Mouse (Mus musculus): ENCODE results near the gene Ston1. TPM values are rescaled to one million over a fixed set of nuclear protein-coding genes. Genes with fewer than 3 reads are reported as not detected.

The Ston1 gene
- total RNA-seq, 2 experiments from 2014 or later: not detected

DNA sequence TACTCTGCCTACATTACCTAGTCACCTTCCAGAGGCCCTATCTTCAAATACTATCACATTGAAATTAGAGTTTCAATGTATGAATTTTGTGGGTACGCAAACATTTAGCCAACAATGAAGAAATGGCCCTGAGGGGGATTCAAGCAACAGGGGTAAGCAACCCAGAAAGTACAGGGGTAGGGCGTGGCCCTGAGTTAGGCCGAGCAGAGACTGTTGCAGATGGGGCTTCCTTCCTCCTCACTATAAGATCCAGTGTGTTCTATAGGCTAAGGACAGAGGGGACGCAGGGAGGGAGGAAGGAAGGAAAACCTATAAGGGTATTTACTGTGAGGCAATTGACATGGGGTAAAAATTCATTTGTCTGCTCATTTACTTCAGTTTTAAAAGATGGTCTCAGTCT is 26.9 kb downstream of the Ston1 start:
- ATAC-seq (ENCODE audit: poor library complexity, severe bottlenecking): no peak

GRCm38 (mm10) chr17:88625350-88625749 is 27.9 kb downstream of the Ston1 start:
- ATAC-seq (ENCODE audit: poor library complexity, severe bottlenecking): no peak

DNA sequence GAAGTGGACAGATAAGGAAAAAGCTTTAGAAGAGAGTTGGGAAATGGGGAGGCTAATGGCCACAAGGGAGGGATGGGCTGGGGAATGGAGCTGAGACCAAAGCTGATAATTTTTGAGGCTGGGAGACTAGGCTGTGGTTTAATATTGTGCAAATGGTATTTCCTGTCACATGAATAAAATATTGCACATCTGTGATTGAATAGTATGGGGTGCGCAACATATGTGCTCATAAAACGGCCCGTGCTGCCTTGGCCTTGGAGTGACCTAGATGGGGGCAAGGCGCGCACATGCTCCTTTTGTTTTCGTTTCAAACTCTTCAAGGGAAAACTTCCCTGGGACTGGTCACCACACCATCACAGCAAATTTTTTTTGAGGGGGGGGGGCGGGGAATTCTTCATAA is 28.4 kb downstream of the Ston1 start:
- ATAC-seq (ENCODE audit: poor library complexity, severe bottlenecking): no peak

DNA sequence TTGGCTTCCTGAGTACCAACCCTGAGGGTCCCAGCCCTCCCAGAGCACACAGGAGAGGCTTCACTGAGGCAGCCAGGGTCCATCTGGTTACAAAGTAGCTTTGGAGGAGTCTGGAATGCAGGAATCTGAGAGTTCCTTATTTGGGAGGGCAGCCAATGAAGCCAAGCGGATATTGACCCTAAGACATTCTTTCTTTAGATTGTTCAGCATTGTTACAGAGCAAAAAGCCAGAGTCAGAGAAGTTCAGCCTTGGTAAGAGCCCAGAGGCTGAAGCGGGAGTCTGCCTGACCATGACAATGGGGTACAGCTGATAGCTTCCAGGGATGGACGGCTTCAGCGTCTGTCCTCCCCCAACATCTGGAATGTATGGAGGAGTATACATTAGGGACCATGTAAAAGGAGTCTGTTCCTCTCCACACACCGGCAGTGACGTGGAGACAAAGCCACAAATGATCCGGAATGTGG is 28.9 kb downstream of the Ston1 start:
- no peak for ATAC-seq (ENCODE audit: poor library complexity, severe bottlenecking)

DNA sequence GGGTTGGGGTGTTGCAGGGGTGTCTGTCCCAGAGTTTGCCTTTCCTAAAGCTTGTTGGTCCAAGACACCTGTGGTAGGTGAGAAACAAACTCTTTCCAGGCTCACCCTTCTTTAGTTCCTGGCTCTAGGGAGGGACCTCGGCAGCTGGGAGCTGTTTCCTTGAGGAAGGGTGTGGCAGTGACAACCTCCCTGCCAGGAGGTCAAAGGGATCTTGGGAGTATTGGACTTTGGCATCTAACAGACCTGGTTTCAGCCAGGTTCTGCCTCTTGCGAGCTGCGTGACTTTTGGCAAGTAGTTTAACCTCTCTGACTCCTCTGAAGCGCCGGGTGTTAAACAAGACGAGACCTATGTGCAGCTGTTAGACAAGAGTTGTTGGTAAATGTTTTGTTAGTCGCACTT is 29.7 kb downstream of the Ston1 start:
- ATAC-seq (ENCODE audit: poor library complexity, severe bottlenecking): no peak

- ATAC-seq (ENCODE audit: poor library complexity, severe bottlenecking): no peak
Measured at GRCm38 (mm10) chr17:88628676-88629380, 31.3 kb downstream of the Ston1 start.

DNA sequence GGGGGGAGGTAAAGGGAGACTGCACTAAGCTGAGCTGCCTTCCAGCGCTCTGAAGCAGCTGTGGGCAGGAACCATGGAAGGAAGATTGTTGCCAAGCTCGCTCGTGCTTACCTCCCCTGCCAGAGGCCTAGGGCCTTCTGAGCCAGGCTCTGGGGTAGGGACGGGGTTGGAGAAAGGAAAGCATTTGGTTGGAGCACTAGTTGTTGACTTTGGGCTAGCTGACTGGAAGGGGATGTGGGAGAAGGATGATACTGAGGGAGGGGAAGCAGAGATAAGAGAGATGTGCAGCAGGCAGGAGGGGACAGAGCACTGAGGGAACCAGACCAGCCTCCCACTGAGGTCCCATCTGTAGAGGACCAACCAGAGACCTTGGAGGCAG is 31.9 kb downstream of the Ston1 start:
- no peak for ATAC-seq (ENCODE audit: poor library complexity, severe bottlenecking)

- no peak for ATAC-seq (ENCODE audit: poor library complexity, severe bottlenecking)
Measured at GRCm38 (mm10) chr17:88629931-88630553, 32.6 kb downstream of the Ston1 start.

DNA sequence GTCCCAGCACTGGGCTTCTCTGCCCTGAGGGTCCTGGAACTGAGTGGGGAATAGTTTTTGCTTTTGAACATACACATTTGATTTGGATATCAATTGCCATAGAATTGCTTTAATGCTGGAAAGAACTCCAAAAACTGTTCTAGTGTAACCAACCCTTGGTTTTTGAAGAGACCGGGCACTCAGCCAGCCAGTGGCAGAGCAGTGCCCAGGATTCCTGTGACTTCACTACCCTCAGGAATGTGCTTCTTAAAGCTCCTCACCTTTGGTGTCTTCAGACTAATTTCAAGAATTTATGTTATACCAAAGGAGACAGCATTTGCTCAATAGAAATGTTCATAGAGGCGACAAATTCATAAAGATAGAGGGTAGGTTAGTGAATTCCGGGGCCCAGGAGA is 33.1 kb downstream of the Ston1 start:
- ATAC-seq (ENCODE audit: poor library complexity, severe bottlenecking): no peak

DNA sequence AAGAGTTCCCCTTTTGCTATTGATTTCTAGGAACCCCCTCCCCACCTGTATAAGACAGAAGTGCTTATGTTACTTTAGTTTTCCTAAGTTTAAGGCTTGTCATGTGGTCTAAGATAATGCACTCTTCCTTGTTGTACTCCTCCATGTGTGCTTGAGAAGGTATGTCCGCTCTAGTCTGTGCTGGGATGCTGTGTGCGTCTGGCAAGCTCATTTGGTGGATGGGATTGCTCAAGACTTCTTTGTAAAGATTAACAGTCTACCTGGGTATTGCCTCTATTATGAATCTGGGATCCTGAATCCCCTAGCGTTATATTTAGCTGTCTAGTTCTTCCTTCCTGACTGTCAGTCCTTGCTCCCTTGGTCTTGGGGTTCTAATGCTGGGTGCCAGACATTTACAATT is 35.1 kb downstream of the Ston1 start:
- no peak for ATAC-seq (ENCODE audit: poor library complexity, severe bottlenecking)

- no peak for ATAC-seq (ENCODE audit: poor library complexity, severe bottlenecking)
Measured at GRCm38 (mm10) chr17:88636076-88636475, 38.6 kb downstream of the Ston1 start.

GRCm38 (mm10) chr17:88636587-88636986 is 39.1 kb downstream of the Ston1 start:
- no peak for ATAC-seq (ENCODE audit: poor library complexity, severe bottlenecking)

- peak; percentile 84 for ATAC-seq (ENCODE audit: poor library complexity, severe bottlenecking)
Measured at GRCm38 (mm10) chr17:88641012-88641411, 43.5 kb downstream of the Ston1 start.

GRCm38 (mm10) chr17:88641836-88642235 is 44.4 kb downstream of the Ston1 start:
- no peak for ATAC-seq (ENCODE audit: poor library complexity, severe bottlenecking)

GRCm38 (mm10) chr17:88644876-88645275 is 47.4 kb downstream of the Ston1 start:
- no peak for ATAC-seq (ENCODE audit: poor library complexity, severe bottlenecking)

- ATAC-seq (ENCODE audit: poor library complexity, severe bottlenecking): no peak
Measured at GRCm38 (mm10) chr17:88645299-88645698, 47.8 kb downstream of the Ston1 start.

DNA sequence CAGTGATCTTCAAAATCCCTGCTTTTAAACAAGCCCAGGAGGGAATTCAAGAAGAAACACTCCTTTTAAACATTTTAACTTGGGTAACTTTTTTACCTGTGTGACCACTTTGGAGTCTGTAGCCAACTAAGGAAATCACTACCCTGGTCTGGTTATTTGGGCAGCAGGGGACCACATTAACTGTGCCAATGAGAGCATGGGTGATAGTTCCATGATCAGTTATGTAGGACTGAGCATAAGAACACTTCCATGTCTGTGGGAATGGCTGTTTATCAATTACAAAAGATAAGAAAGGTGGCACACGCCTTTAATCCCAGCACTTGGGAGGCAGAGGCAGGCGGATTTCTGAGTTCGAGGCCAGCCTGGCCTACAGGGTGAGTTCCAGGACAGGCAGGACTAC is 49.7 kb downstream of the Ston1 start:
- ATAC-seq (ENCODE audit: poor library complexity, severe bottlenecking): no peak

DNA sequence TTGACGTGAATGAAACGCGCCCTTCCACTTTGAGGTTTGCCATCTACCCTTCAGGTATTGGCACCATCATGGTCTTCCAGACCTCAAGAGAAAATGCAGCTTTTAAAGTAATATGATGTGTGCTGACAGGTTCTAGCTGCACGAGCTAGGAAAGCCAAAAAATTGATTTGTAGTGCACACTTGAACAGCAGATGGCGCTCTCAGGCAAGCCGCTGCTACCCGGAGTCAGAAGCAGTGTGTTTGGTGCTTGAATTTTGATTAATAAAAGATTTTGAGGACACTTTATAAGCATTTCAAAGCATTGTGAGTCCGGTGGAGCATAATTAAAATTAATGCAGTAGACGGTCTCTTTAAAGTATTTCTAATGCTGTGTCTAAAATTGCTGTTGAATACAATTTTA is 54.5 kb downstream of the Ston1 start:
- ATAC-seq (ENCODE audit: poor library complexity, severe bottlenecking): peak; percentile 75

- peak; percentile 87 for ATAC-seq (ENCODE audit: poor library complexity, severe bottlenecking)
Measured at GRCm38 (mm10) chr17:88652702-88653374, 55.4 kb downstream of the Ston1 start.

DNA sequence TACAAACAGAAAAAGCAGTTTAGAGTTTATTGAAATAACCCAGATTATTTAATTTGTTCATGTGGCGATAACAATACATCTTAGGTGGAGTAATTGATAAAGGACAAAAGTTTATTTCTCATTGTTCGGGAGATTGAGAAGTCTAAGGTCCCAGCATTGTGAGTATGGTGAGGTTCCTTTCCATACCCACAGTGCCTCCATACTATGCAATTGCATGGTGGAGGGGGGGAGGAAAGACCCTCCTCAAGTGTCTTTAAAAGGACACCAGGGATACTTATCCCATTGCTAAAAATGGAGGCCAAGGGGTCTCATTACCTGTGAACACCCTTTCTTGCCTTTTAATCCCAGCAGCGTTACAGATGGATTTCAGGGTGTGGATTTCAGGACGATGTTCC is 55.9 kb downstream of the Ston1 start:
- no peak for ATAC-seq (ENCODE audit: poor library complexity, severe bottlenecking)

DNA sequence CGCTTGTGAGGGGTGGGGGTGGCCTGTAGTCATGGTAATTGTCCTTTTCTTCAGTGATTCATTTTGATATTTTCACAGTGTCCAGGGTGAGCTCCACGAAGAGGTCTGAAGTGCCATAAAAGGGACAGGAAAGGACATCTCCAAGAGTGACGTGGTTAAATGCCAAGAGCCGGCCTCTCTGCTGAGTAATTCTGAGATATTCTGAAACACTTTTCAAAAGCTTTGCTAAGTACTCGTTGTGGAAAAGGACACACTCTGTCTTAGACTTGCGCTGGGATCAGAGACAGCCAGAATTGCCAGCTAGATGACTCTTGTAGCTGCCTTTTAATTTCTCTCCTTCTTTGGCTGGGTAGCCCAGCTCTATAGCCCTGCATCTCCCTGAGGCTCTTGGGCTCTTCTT is 61.0 kb downstream of the Ston1 start:
- ATAC-seq (ENCODE audit: poor library complexity, severe bottlenecking): no peak

DNA sequence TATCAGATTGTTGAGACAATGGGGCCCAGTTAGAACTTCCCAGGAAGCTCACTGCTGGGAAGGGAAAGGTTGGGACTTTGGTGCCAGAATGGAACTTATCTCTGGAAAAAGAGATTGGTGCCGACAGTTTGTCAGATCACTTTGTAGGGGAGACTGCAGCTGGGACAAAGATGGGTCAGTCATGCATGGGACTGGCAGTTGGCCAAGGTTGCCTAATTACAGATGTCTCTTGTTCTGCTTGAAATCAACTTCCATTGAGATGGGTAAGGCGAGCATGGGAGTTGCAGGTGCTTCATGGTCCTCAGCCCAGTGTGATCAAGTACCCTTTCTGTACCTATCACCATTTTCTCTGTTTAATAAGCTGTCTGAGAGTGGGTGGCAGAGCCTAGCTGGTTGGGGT is 68.6 kb downstream of the Ston1 start:
- no peak for ATAC-seq (ENCODE audit: poor library complexity, severe bottlenecking)

Measured in megakaryocyte, adult 5-6 weeks (primary cell).